Mouse (Mus musculus) gastrocnemius, postnatal 14 days (tissue): ENCODE data around the gene Ttc7. TPM values are rescaled to one million over a fixed set of nuclear protein-coding genes. Genes with fewer than 3 reads are reported as not detected.

ENCODE experiments used
- DNase-seq: peaks from one replicate; pipeline ENCODE4 v3.0.0; 2021; ENCODE audit warnings: mixed read lengths
- intact Hi-C: fragments of 180-260 bp; cut with DNase I; formaldehyde crosslinking; loops from one replicate; pipeline ENCODE4 v1.15.1; 2025; ENCODE audit warnings: low total_unique reads
- long read RNA-seq, 2 experiments: library from polyadenylated mRNA; stranded (forward); transcript quantifications; one replicate each; pipeline ENCODE4 v2.0.0; 2021
- total RNA-seq, 2 experiments: library from RNA; stranded (reverse); gene quantifications; 2 replicates each; pipeline ENCODE4 v1.2.3; 2021

The Ttc7 gene
- total RNA-seq: 10 to 100 TPM; 13.2 to 14.5 TPM
- long read RNA-seq, experiment 1, partial matches to known transcripts: 7 of 23 reads
- long read RNA-seq, experiment 1, other reads (novel, unspliced or antisense): 16 of 23 reads
- long read RNA-seq, experiment 2, full-length matches to known transcripts: 4 of 23 reads
- long read RNA-seq, experiment 2, partial matches to known transcripts: 4 of 23 reads
- long read RNA-seq, experiment 2, other reads (novel, unspliced or antisense): 15 of 23 reads

GRCm38 (mm10) chr17:87282706-87283053 lies at the start of gene Ttc7:
Gene Ttc7 (plus strand): TSS chr17:87282886.
- DNase-seq: peak; percentile 100
- intact Hi-C loops: no loop called here

DNA sequence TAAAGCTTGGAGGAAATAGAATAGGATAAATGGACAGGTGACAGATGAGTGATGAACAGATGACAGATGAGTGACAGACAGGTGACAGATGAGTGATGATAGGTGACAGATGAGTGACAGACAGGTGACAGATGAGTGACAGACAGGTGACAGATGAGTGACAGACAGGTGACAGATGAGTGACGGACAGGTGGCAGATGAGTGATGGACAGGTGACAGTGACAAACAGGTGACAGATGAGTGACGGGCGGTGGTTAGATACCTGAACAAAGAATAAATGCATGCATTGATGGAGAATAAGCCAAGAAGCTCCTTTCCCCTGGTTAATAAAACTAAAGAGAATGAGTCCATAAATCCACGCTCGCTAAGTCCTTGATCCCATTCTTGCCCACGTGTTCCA lies 47.7 kb upstream of the Ttc7 start:
- DNase-seq: no peak
- intact Hi-C loops: no loop called here

DNA sequence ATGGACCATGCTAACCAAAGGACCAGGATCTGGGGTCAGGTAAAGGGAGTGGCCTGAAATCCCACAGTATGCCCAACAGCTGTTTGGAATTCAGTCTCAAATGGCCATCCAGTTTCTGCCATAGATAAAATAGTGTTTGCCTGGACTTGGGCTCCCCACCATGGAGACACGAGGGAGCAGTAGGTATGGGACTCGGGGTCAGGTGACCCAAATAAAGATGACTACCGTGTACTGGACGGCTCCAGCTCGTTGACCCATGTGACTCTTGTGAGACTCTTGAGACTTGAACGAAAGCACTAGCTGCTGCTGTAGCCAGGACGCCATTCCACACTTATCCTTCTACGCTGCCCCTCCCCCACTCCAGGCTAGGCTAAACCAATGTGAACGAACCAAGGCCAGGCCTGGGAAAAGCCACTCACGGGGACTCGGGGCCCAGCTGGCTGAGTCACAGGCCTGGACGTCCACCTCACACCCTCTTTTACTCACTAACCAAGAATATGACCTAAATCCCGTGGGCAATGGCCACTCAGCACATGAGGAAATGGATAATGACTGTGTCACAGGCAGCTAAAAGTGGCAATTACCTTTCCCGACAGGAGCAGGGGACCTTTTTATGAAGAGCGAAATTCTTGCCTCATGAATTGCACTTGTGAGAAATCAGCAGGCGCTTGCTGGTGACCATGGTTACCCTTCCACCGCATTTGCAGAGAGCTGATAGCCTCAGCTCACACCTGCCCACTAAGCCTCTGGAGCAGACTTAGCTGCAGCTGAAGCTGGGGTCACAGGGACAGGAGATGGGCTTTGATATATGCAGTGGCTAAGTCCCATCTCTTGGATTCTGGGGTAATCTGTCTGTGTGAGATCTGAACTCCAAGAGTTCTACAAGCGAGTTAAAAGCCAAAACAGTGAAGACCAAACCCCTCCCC lies 45.7 kb upstream of the Ttc7 start:
- DNase-seq: no peak

DNA sequence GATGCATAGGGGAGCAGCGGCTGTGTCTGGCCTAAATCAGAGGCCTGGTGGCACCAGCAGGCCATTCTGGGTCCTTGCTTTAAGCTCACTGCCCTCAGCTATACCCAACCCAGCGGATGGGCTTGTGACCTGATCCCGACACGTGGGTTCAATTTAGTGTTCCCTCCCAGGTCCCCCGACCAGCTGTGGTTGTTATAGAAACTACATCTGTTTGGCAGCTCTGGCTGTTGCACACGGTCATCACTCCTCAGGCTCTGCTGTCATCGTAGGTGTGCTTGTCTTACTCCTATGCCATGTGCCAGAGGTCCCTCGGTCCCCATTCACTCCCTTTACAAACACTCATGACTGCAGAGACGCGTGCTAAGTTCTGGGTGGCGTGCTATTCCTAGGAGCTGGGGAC lies 44.9 kb upstream of the Ttc7 start:
- DNase-seq: no peak
- intact Hi-C loops: no loop called here

More for the DNA sequence above, 45.7 kb upstream of the Ttc7 start:
- intact Hi-C loops: no loop called here

- DNase-seq: no peak
- intact Hi-C loops: loop anchor here (5.0 kb wide), 1 partner anchor 339 kb away; no protein-coding TSS in a partner anchor
Measured at GRCm38 (mm10) chr17:87246103-87246502, 36.6 kb upstream of the Ttc7 start.

- no peak for DNase-seq
- intact Hi-C loops: loop anchor here (5.0 kb wide), 1 partner anchor 217 kb away; no protein-coding TSS in a partner anchor
Measured at GRCm38 (mm10) chr17:87254384-87254783, 28.3 kb upstream of the Ttc7 start.

- intact Hi-C loops: no loop called here
- DNase-seq: no peak
Measured at GRCm38 (mm10) chr17:87255672-87256071, 27.0 kb upstream of the Ttc7 start.

DNA sequence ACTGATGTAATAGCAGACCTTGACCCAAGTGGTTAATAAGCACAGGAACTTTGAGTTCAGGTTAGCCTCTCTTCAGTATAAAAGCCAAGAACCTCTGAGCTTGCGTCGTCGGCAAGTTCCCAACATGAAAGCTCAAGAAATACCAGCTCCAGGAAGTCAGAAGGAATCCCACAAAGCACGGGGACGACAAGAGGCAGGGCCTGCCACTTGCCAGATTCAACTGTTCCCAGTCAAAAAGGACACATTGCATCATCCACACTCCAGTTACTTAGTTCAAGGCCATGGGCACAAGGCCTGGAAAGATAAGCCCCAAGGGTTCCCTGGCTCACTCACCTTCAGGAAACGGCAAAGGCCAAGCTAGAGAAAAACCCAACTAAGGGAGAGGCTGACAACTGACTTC lies 19.3 kb upstream of the Ttc7 start:
- DNase-seq: no peak
- intact Hi-C loops: no loop called here

GRCm38 (mm10) chr17:87264054-87264830 lies 18.4 kb upstream of the Ttc7 start:
- intact Hi-C loops: no loop called here
- DNase-seq: no peak

DNA sequence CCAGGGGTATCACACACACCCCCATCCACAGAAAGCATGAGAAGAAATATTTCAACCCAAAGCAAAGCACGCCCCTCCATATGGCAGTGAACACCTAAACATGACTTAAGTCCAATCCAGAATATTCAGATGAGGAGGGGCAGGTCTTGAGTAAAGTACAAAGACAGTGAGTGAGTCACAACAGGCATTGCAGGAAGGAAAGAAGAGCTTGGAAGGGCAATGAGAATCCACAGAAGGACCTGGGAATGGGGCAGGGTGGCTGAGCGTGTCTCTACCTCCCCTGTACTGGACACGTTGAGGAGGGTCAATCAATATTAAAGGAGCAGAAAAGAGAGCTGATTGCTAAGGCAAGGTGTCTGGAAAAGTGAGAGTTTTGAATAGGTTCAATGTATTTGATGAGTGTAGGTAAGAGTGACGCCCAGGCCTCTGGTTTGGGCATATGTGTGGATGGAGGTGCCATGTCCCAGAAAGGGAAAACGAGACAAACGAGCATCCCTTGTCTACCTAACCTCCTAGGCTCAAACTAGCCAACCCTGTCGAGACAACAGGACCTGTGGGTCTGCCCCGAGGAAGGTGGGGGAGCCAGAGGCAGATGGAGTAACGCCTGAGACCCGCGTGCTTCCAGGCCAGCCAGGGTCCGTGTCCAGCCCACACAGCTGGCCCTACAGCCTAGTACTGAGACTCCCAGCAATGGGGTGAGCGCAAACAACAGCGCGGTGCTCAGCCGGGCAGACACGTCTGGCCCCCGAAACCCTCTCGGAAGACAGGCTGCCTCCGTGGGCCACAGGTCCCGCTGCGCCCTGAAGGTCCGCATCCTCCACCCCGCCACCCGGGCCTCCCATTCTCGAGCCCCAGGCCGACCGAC lies 17.5 kb upstream of the Ttc7 start:
- intact Hi-C loops: no loop called here

DNA sequence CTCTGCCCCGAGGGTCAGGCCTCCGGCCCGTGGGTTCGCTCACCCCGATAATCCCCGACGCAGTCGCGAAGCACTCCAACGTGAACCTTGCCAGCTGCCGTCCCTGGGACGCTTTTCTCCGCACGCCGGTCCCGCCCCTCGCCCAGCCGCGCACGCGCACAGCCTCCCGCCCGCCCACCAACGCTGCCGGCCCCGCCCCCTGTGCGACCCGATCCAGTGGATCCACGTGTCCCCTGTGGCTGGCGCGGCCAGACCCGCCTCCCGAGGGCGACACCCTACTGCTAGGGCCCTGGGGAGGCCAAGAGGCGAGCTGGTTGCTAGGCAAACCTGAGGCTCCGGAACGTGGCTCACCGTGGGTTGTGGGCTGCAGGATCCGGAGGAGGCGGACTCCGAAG lies 16.9 kb upstream of the Ttc7 start, which contains the start of gene Mcfd2:
TSS of gene Mcfd2 (minus strand) at position 144 of the 395 bp plus-strand sequence.
- intact Hi-C loops: no loop called here
- peak; percentile 97 for DNase-seq

More for the DNA sequence above, 17.5 kb upstream of the Ttc7 start:
- no peak for DNase-seq

GRCm38 (mm10) chr17:87269454-87269853 lies 13.2 kb upstream of the Ttc7 start:
- no peak for DNase-seq
- intact Hi-C loops: no loop called here

- DNase-seq: no peak
- intact Hi-C loops: no loop called here
Measured at GRCm38 (mm10) chr17:87275363-87276341, 7.0 kb upstream of the Ttc7 start.

DNA sequence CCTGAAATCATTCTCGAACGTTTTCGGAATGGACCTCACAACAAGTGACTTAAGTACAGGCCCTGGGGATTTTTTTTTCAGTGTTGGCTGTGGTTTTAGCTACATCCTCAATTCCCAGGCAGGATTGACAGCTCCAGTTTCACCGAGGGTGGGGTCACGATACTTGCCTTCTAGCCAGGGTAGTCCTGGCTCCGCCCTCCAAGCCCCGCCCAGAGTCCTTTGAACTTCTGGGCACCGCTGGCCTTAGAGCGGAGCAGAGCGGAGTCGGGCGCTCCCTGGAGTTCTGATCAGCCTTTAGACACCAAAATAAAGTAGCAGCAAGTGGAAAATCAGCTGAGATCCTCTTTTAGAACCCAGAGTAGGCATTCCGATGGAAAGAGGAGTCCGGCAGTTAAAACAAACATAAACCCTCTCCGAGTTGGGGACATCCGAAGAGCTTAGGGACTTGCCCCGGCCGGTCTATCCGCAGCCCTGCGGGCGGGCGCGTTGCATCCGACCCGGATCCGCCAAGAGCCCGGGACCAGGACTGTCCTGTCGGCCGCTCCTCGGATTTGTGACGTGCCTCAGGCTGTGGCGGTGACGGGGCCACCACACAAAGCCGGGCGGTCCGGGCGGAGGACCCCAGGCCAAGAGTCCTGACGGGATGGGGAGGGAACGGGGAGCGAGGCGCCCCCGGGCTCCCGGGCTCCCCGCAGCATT lies 530 bp upstream of the Ttc7 start:
- peak; percentile 95 for DNase-seq
- intact Hi-C loops: no loop called here

DNA sequence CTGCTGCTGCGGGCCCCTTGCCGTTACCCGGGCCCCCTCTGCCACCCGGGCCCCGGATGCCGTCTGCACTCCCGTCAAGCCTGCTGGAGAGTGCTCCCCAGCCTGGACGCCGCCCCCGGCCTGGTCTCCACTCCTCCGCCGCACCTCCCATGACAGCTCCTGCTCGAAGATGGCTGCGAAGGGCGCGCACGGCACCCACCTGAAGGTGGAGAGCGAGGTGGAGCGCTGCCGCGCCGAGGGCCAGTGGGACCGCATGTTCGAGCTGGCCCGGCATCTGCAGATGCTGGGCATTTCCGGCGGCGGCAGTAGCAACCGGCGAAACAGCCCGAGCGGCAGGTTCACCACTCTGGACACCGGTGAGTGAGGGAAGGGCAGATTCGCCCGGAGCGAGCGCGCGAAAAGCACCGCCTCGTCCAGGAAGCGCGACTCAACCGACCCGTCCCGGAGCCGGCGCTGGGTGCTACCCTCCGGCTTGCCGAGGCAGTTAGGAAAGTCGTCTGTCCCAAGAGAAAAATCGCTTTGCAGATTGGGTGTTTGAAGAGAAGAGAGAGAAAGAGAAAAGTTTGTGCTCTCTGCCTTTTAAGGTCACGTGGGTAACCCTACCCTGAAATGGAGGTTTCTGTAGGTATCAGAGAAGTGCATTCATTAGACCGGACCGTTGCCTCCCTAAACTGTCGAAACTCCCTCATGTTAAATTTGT lies 519 bp downstream of the Ttc7 start:
- intact Hi-C loops: no loop called here
- DNase-seq: peak; percentile 65

DNA sequence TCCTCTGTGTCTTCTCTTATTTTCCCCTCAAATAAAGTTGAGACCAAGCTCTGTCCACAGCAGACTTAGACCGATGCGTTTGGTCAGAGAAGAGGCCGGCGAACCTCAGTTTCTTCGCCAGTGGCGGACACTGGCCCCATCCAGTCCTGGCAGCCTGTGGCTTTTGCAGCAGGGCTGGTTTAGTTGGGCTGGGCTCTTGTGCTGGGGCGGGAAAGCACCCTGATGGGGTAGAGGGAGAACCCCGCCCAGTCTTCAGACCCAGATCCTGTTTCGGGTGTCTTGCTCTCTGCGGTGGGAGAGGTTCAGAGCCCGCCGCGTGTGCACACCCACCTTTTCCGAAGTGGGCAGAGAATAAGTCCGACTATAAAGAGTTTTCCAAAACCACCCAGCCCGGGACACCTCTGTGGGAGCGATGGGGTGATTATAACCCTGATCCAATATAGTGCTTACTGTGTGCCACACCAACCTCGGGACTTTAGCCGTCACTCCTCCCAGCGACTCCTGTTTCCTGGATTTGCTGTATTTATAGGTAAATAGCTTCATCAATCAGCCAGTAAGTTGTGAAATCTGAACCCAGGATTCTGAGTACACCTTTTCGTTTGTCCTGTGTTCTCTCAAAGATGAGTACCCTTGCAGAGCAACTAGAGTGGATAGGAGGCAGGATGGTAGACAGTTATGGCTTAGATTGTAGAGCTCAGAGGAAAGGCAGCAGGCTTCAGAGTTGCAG lies 1.2 kb downstream of the Ttc7 start:
- DNase-seq: peak; percentile 30
- intact Hi-C loops: no loop called here
